Mouse (Mus musculus): Measurements from ENCODE around the gene Olfr547.

The Olfr547 gene

GRCm38 (mm10) chr7:102566219-102566618 is 31.7 kb downstream of the Olfr547 start:
- no peak for DNase-seq (ENCODE audit: low spot score in 2 of 2)

GRCm38 (mm10) chr7:102571142-102571541 is 36.6 kb downstream of the Olfr547 start, which contains the start of gene Olfr550:
Olfr550 (plus strand) TSS chr7:102571442.
- no peak for DNase-seq (ENCODE audit: low spot score in 2 of 2)

- DNase-seq (ENCODE audit: low spot score in 2 of 2): no peak
Measured at GRCm38 (mm10) chr7:102573174-102573830, 38.8 kb downstream of the Olfr547 start.

GRCm38 (mm10) chr7:102575998-102576397 is 41.4 kb downstream of the Olfr547 start:
- no peak for DNase-seq (ENCODE audit: low spot score in 2 of 2)
